Mouse (Mus musculus): Measurements from ENCODE around the gene Tmigd3.

GRCm38 (mm10) chr3:105918355-105918745, 47.6 kb downstream of the Tmigd3 start:
- TF ChIP-seq POLR2A (IDR thresholded peaks at IDR 0.05; ENCODE audit: insufficient read depth, low read depth, low read length) (no peak), CTCF (IDR thresholded peaks at IDR 0.05) (no peak), EP300 (IDR thresholded peaks at IDR 0.05; ENCODE audit: insufficient read depth, low read depth, low read length) (no peak)

Measured in heart, adult 2 months (tissue).